Mouse (Mus musculus): ENCODE measurements around the gene Olfm2. TPM values are rescaled to one million over a fixed set of nuclear protein-coding genes. Genes with fewer than 3 reads are reported as not detected.

Gene Olfm2
- polyA plus RNA-seq, 1 experiment from 2014 or later = 0.25 TPM

GRCm38 (mm10) chr9:20762197-20762961, 16.2 kb upstream of the Olfm2 start:
- no peaks in the 10 kb centered on the region for H3K36me3 ChIP-seq (ENCODE audit: control insufficient read depth, insufficient read depth)
- H3K27me3 ChIP-seq (ENCODE audit: control insufficient read depth, insufficient read depth, low read depth, low read length) = peaks cover 6% of the 10 kb centered on the region
- H3K4me2 ChIP-seq (ENCODE audit: low read depth, low read length) = no peak overlapping the region
- H3K4me1 ChIP-seq (ENCODE audit: control insufficient read depth, low read depth, low read length) = peaks cover 10% of the 10 kb centered on the region
- H3K9ac ChIP-seq (ENCODE audit: low read depth, low read length) = no peak overlapping the region
- no peak overlapping the region for H3K27ac ChIP-seq (ENCODE audit: low read length)
- WGBS (ENCODE audit: insufficient replicate concordance) = 43% methylated on average over 7 of the region's 7 CpGs
- no peak for ATAC-seq (ENCODE audit: low read depth)
- H3K4me3 ChIP-seq (ENCODE audit: low read depth, low read length) = no peak overlapping the region
- no peaks in the 10 kb centered on the region for H3K9me3 ChIP-seq (replicated peaks; ENCODE audit: control insufficient read depth, low read length)

GRCm38 (mm10) chr9:20761388-20761787, 15.2 kb upstream of the Olfm2 start:
- 37% methylated on average over 3 of the region's 3 CpGs for WGBS (ENCODE audit: insufficient replicate concordance)
- Histone ChIP-seq H3K27me3 (ENCODE audit: control insufficient read depth, insufficient read depth, low read depth, low read length) (peaks cover 6% of the 10 kb centered on the region), H3K36me3 (ENCODE audit: control insufficient read depth, insufficient read depth) (no peaks in the 10 kb centered on the region), H3K9ac (ENCODE audit: low read depth, low read length) (no peak overlapping the region), H3K4me2 (ENCODE audit: low read depth, low read length) (no peak overlapping the region), H3K4me1 (ENCODE audit: control insufficient read depth, low read depth, low read length) (peaks cover 19% of the 10 kb centered on the region), H3K27ac (ENCODE audit: low read length) (no peak overlapping the region), H3K4me3 (ENCODE audit: low read depth, low read length) (no peak overlapping the region), H3K9me3 (replicated peaks; ENCODE audit: control insufficient read depth, low read length) (no peaks in the 10 kb centered on the region)
- no peak for ATAC-seq (ENCODE audit: low read depth)

GRCm38 (mm10) chr9:20760813-20761212, 14.7 kb upstream of the Olfm2 start:
- no peak for ATAC-seq (ENCODE audit: low read depth)
- Histone ChIP-seq H3K4me1 (ENCODE audit: control insufficient read depth, low read depth, low read length) (peaks cover 24% of the 10 kb centered on the region), H3K9ac (ENCODE audit: low read depth, low read length) (no peak overlapping the region), H3K4me2 (ENCODE audit: low read depth, low read length) (no peak overlapping the region), H3K27me3 (ENCODE audit: control insufficient read depth, insufficient read depth, low read depth, low read length) (peaks cover 6% of the 10 kb centered on the region), H3K9me3 (replicated peaks; ENCODE audit: control insufficient read depth, low read length) (no peaks in the 10 kb centered on the region), H3K36me3 (ENCODE audit: control insufficient read depth, insufficient read depth) (no peaks in the 10 kb centered on the region), H3K4me3 (ENCODE audit: low read depth, low read length) (no peak overlapping the region), H3K27ac (ENCODE audit: low read length) (no peak overlapping the region)
- WGBS (ENCODE audit: insufficient replicate concordance) = 18% methylated on average over 12 of the region's 12 CpGs

GRCm38 (mm10) chr9:20758896-20759295, 12.7 kb upstream of the Olfm2 start:
- Histone ChIP-seq H3K27me3 (ENCODE audit: control insufficient read depth, insufficient read depth, low read depth, low read length) (peaks cover 6% of the 10 kb centered on the region), H3K4me3 (ENCODE audit: low read depth, low read length) (no peak overlapping the region), H3K4me1 (ENCODE audit: control insufficient read depth, low read depth, low read length) (peaks cover 25% of the 10 kb centered on the region), H3K4me2 (ENCODE audit: low read depth, low read length) (no peak overlapping the region), H3K9ac (ENCODE audit: low read depth, low read length) (no peak overlapping the region), H3K36me3 (ENCODE audit: control insufficient read depth, insufficient read depth) (no peaks in the 10 kb centered on the region), H3K9me3 (replicated peaks; ENCODE audit: control insufficient read depth, low read length) (no peaks in the 10 kb centered on the region), H3K27ac (ENCODE audit: low read length) (no peak overlapping the region)
- no peak for ATAC-seq (ENCODE audit: low read depth)
- 76% methylated on average over 6 of the region's 6 CpGs for WGBS (ENCODE audit: insufficient replicate concordance)

- Histone ChIP-seq H3K27me3 (ENCODE audit: control insufficient read depth, insufficient read depth, low read depth, low read length) (peaks cover 6% of the 10 kb centered on the region), H3K4me1 (ENCODE audit: control insufficient read depth, low read depth, low read length) (peaks cover 25% of the 10 kb centered on the region), H3K4me3 (ENCODE audit: low read depth, low read length) (no peak overlapping the region), H3K27ac (ENCODE audit: low read length) (no peak overlapping the region), H3K36me3 (ENCODE audit: control insufficient read depth, insufficient read depth) (no peaks in the 10 kb centered on the region), H3K9me3 (replicated peaks; ENCODE audit: control insufficient read depth, low read length) (no peaks in the 10 kb centered on the region), H3K4me2 (ENCODE audit: low read depth, low read length) (no peak overlapping the region), H3K9ac (ENCODE audit: low read depth, low read length) (no peak overlapping the region)
- ATAC-seq (ENCODE audit: low read depth) = no peak
- WGBS (ENCODE audit: insufficient replicate concordance) = 67% methylated on average over 2 of the region's 2 CpGs
Observed at GRCm38 (mm10) chr9:20758243-20758642, 12.1 kb upstream of the Olfm2 start.

GRCm38 (mm10) chr9:20757087-20757955, 11.2 kb upstream of the Olfm2 start:
- Histone ChIP-seq H3K4me3 (ENCODE audit: low read depth, low read length) (no peak overlapping the region), H3K9ac (ENCODE audit: low read depth, low read length) (no peak overlapping the region), H3K36me3 (ENCODE audit: control insufficient read depth, insufficient read depth) (no peaks in the 10 kb centered on the region), H3K4me2 (ENCODE audit: low read depth, low read length) (no peak overlapping the region), H3K9me3 (replicated peaks; ENCODE audit: control insufficient read depth, low read length) (no peaks in the 10 kb centered on the region), H3K27ac (ENCODE audit: low read length) (no peak overlapping the region), H3K27me3 (ENCODE audit: control insufficient read depth, insufficient read depth, low read depth, low read length) (peaks cover 6% of the 10 kb centered on the region), H3K4me1 (ENCODE audit: control insufficient read depth, low read depth, low read length) (peaks cover 25% of the 10 kb centered on the region)
- WGBS (ENCODE audit: insufficient replicate concordance) = 52% methylated on average over 6 of the region's 6 CpGs
- ATAC-seq (ENCODE audit: low read depth) = peak; percentile 94

- WGBS (ENCODE audit: insufficient replicate concordance) = 74% methylated on average over 4 of the region's 4 CpGs
- H3K4me1 ChIP-seq (ENCODE audit: control insufficient read depth, low read depth, low read length) = peaks cover 25% of the 10 kb centered on the region
- ATAC-seq (ENCODE audit: low read depth) = no peak
- H3K36me3 ChIP-seq (ENCODE audit: control insufficient read depth, insufficient read depth) = no peaks in the 10 kb centered on the region
- H3K27me3 ChIP-seq (ENCODE audit: control insufficient read depth, insufficient read depth, low read depth, low read length) = peaks cover 6% of the 10 kb centered on the region
- no peak overlapping the region for H3K9ac ChIP-seq (ENCODE audit: low read depth, low read length)
- no peaks in the 10 kb centered on the region for H3K9me3 ChIP-seq (replicated peaks; ENCODE audit: control insufficient read depth, low read length)
- H3K4me2 ChIP-seq (ENCODE audit: low read depth, low read length) = no peak overlapping the region
- no peak overlapping the region for H3K27ac ChIP-seq (ENCODE audit: low read length)
- H3K4me3 ChIP-seq (ENCODE audit: low read depth, low read length) = no peak overlapping the region
Observed at GRCm38 (mm10) chr9:20756081-20756700, 10.0 kb upstream of the Olfm2 start.

GRCm38 (mm10) chr9:20754335-20754734, 8.2 kb upstream of the Olfm2 start:
- peaks cover 21% of the 10 kb centered on the region for H3K4me1 ChIP-seq (ENCODE audit: control insufficient read depth, low read depth, low read length)
- WGBS (ENCODE audit: insufficient replicate concordance) = 78% methylated on average over 2 of the region's 2 CpGs

More at GRCm38 (mm10) chr9:20754335-20754734, 8.2 kb upstream of the Olfm2 start:
- H3K9ac ChIP-seq (ENCODE audit: low read depth, low read length) = no peak overlapping the region
- ATAC-seq (ENCODE audit: low read depth) = no peak
- no peaks in the 10 kb centered on the region for H3K36me3 ChIP-seq (ENCODE audit: control insufficient read depth, insufficient read depth)
- H3K27me3 ChIP-seq (ENCODE audit: control insufficient read depth, insufficient read depth, low read depth, low read length) = no peaks in the 10 kb centered on the region
- no peaks in the 10 kb centered on the region for H3K9me3 ChIP-seq (replicated peaks; ENCODE audit: control insufficient read depth, low read length)
- no peak overlapping the region for H3K4me3 ChIP-seq (ENCODE audit: low read depth, low read length)
- H3K27ac ChIP-seq (ENCODE audit: low read length) = no peak overlapping the region
- no peak overlapping the region for H3K4me2 ChIP-seq (ENCODE audit: low read depth, low read length)

All from liver, embryonic 16.5 days (tissue).